Mouse (Mus musculus) B cell, adult 67 days (primary cell): ENCODE measurements around the gene Dtx3l. TPM values are rescaled to one million over a fixed set of nuclear protein-coding genes. Genes with fewer than 3 reads are reported as not detected.

Source experiments
- total RNA-seq, 2 experiments: library from RNA; stranded (reverse); gene quantifications; 4 replicates each; pipeline ENCODE4 v1.2.4; 2023

Gene Dtx3l
- total RNA-seq: 10 to 100 TPM; 38.5 to 40.0 TPM

GRCm38 (mm10) chr16:35938211-35939151, at the start of gene Dtx3l, which contains the start of gene Parp9:
Dtx3l (minus strand) TSS chr16:35939151.
Parp9 (plus strand) TSS chr16:35938470.

GRCm38 (mm10) chr16:35978450-35978849, 39.5 kb upstream of the Dtx3l start, which contains the start of gene Kpna1:
Kpna1 (plus strand) TSS chr16:35978750.

Other genes with a start within 250 kb of the Dtx3l start
- 10 to 100 TPM in 1 of 2 experiments, 1 to 10 TPM in 1; 9.1 to 11.7 TPM for gene Dirc2, start 169.8 kb downstream of the Dtx3l start, total RNA-seq
- gene Hspbap1, start 168.8 kb downstream of the Dtx3l start, total RNA-seq: 10 to 100 TPM; 11.2 to 12.7 TPM
- gene Parp14, start 67.6 kb downstream of the Dtx3l start, total RNA-seq: 10 to 100 TPM; 63.8 to 79.3 TPM
- 10 to 100 TPM; 56.2 to 60.0 TPM for gene Parp9, start 681 bp downstream of the Dtx3l start, total RNA-seq
- gene Kpna1, start 39.6 kb upstream of the Dtx3l start, total RNA-seq: 10 to 100 TPM; 84.8 to 97.9 TPM
- 10 to 100 TPM; 16.3 to 20.7 TPM for gene Wdr5b, start 102.0 kb upstream of the Dtx3l start, total RNA-seq
- gene Fam162a, start 132.4 kb upstream of the Dtx3l start, total RNA-seq: 10 to 100 TPM; 29.2 to 44.5 TPM
- 10 to 100 TPM; 32.8 to 40.1 TPM for gene Ccdc58, start 132.5 kb upstream of the Dtx3l start, total RNA-seq
- gene Csta1, start 192.1 kb upstream of the Dtx3l start, total RNA-seq: not detected
- gene Stfa2l1, start 217.7 kb upstream of the Dtx3l start, total RNA-seq: not detected
- gene Gm5483, start 245.1 kb upstream of the Dtx3l start, total RNA-seq: not detected